In the genomic region with DNA sequence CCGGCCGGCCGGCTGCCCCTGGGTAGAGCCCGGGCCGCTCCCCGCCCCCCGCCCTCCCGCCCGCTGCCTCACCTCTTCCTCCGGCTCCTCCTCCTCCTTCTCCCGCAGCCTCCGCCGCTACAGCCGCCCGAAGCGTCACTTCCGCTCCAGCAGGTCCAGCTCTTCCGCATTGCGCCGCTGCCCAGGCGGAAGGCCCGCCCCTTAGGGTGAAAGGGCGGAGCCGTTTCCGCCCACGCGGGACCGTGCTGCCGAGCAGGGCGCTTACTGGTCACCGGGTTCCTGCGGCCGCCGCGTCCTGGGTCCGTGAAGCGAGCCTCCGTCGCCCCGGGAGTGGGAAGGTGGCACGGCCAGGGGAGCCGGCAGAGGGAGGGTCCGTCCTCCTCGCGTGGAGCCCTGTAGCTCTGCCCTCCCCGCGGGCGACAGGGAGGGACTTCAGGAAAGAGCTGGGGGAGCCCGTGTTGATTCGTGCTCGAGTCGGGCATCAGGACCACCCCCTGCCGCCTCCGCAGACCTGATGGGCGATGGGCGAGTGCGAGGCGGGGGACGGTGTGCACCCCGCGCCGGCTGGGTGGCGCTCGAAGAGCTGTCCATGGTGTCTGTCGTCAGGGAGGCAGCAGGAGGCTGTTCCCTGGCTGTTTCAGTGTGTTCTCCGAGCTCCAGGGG, we compare ENCODE assay signal across 1 mouse cellular context.
TF ChIP-seq lines count a peak whose summit lies in the region.

Synj1 (minus strand) TSS at position 288 of the 663 bp plus-strand sequence.

TF ChIP-seq in CH12.LX, 34 proteins besides CTCF, POLR2A, EP300 and RAD21 (continued from another document):
- TF ChIP-seq MXI1 (IDR thresholded peaks at IDR 0.05; ENCODE audit: low read depth, low read length) (peak; percentile 97), SIN3A (IDR thresholded peaks at IDR 0.05; ENCODE audit: low read length) (peak; percentile 99), GABPA (IDR thresholded peaks at IDR 0.05; ENCODE audit: insufficient replicate concordance, low read depth, low read length) (no peak), MAX (IDR thresholded peaks at IDR 0.05; ENCODE audit: low read length) (no peak), IRF4 (IDR thresholded peaks at IDR 0.05; ENCODE audit: low read depth, low read length) (no peak; the same call in 1 of the 2 replicates), PAX5 (IDR thresholded peaks at IDR 0.05; ENCODE audit: low read length) (no peak), BHLHE40 (IDR thresholded peaks at IDR 0.05; ENCODE audit: low read depth, low read length) (no peak), NRF1 (IDR thresholded peaks at IDR 0.05; ENCODE audit: low read depth, low read length) (peak; percentile 16; the same call in 1 of the 2 replicates), ETS1 (conservative IDR thresholded peaks at IDR 0.05; ENCODE audit: low read depth, low read length) (no peak), RCOR1 (conservative IDR thresholded peaks at IDR 0.05; ENCODE audit: low read depth, low read length) (0 out of 2 replicates have a peak, but pooled peaks have one; percentile 15), TCF12 (IDR thresholded peaks at IDR 0.05; ENCODE audit: low read depth, low read length) (peak; percentile 44; the same call in 1 of the 2 replicates), HCFC1 (IDR thresholded peaks at IDR 0.05; ENCODE audit: low read depth, low read length) (peak; percentile 84), E2F4 (IDR thresholded peaks at IDR 0.05; ENCODE audit: insufficient replicate concordance, low read depth, low read length) (no peak), MAFK (IDR thresholded peaks at IDR 0.05; ENCODE audit: insufficient replicate concordance, low read length) (no peak), MAZ (IDR thresholded peaks at IDR 0.05; ENCODE audit: low read depth, low read length) (no peak; the same call in none of the 2 replicates), UBTF (IDR thresholded peaks at IDR 0.05; ENCODE audit: low read depth, low read length) (peak; percentile 60; the same call in 1 of the 2 replicates), ZNF384 (IDR thresholded peaks at IDR 0.05; ENCODE audit: low read depth, low read length) (no peak), JUN (IDR thresholded peaks at IDR 0.05; ENCODE audit: insufficient read depth, low read depth, low read length) (no peak), TBP (conservative IDR thresholded peaks at IDR 0.05; ENCODE audit: low read depth, low read length) (no peak), CHD2 (IDR thresholded peaks at IDR 0.05; ENCODE audit: low read length) (no peak), USF1 (IDR thresholded peaks at IDR 0.05; ENCODE audit: low read depth, low read length) (no peak), POLR2AphosphoS2 (IDR thresholded peaks at IDR 0.05; ENCODE audit: low read depth, low read length) (no peak), ZMIZ1 (IDR thresholded peaks at IDR 0.05; ENCODE audit: low read depth, low read length) (peak; percentile 34; the same call in 1 of the 2 replicates), MYC (IDR thresholded peaks at IDR 0.05; ENCODE audit: low read depth, low read length) (0 out of 2 replicates have a peak, but pooled peaks have one; percentile 41), JUND (conservative IDR thresholded peaks at IDR 0.05; ENCODE audit: low read depth, low read length) (no peak), SMC3 (IDR thresholded peaks at IDR 0.05; ENCODE audit: low read depth, low read length) (no peak; the same call in 1 of the 2 replicates), KAT2A (IDR thresholded peaks at IDR 0.05; ENCODE audit: insufficient replicate concordance, low read length) (peak; percentile 25; the same call in 1 of the 2 replicates), ZKSCAN1 (IDR thresholded peaks at IDR 0.05; ENCODE audit: borderline replicate concordance, low read depth, low read length) (no peak), ELF1 (IDR thresholded peaks at IDR 0.05; ENCODE audit: low read depth, low read length) (peak; percentile 99)
